Mouse (Mus musculus) lung, embryonic 15.5 days (tissue): ENCODE measurements at regions not wholly inside any gene's neighbourhood (a gene's known extent, or its start where the extent isn't known, plus 50 kb on each side); places are given as distances from the start of the nearest gene placed in this dataset.

Experiments
- ATAC-seq: fragments of 200-750 bp; cut with Nextera tagmentation; 2 replicates; pipeline ENCODE4 v1.8.0; 2017; ENCODE audit warnings: moderate number of reproducible peaks, borderline replicate concordance; ENCODE audit not compliant: low FRiP score, low TSS enrichment; ENCODE audit errors: extremely low read depth
- H3K27ac ChIP-seq: fragments of 300-500 bp; sonication (generic); 2 replicates; pipeline ENCODE4 v1.5.1; 2015; ENCODE audit warnings: moderate library complexity, mild to moderate bottlenecking, inconsistent platforms
- H3K27me3 ChIP-seq: fragments of 300-500 bp; sonication (generic); 2 replicates; pipeline ENCODE4 v1.6.1; 2015; ENCODE audit warnings: inconsistent platforms
- H3K36me3 ChIP-seq: fragments of 300-500 bp; sonication (generic); 2 replicates; pipeline ENCODE4 v1.6.1; 2015; ENCODE audit warnings: inconsistent platforms
- H3K4me1 ChIP-seq: fragments of 300-500 bp; sonication (generic); 2 replicates; pipeline ENCODE4 v1.6.1; 2015; ENCODE audit warnings: inconsistent platforms
- H3K4me2 ChIP-seq: fragments of 300-500 bp; sonication (generic); 2 replicates; pipeline ENCODE4 v1.6.1; 2015; ENCODE audit warnings: inconsistent platforms, mild to moderate bottlenecking, moderate library complexity
- H3K4me3 ChIP-seq: fragments of 300-500 bp; sonication (generic); 2 replicates; pipeline ENCODE4 v1.5.1; 2015; ENCODE audit warnings: mild to moderate bottlenecking, inconsistent platforms
- H3K9ac ChIP-seq: fragments of 300-500 bp; sonication (generic); 2 replicates; pipeline ENCODE4 v1.6.1; 2015; ENCODE audit warnings: inconsistent platforms
- H3K9me3 ChIP-seq: fragments of 300-500 bp; sonication (generic); 2 replicates; pipeline ENCODE4 v1.6.1; 2016; ENCODE audit warnings: inconsistent platforms
- WGBS: fragments of 180-500 bp; shearing (Covaris S2); methylation state at CpG from one replicate; pipeline ENCODE4 v1.1.7; 2015; 5-methylcytosine and 5-hydroxymethylcytosine counted together

DNA sequence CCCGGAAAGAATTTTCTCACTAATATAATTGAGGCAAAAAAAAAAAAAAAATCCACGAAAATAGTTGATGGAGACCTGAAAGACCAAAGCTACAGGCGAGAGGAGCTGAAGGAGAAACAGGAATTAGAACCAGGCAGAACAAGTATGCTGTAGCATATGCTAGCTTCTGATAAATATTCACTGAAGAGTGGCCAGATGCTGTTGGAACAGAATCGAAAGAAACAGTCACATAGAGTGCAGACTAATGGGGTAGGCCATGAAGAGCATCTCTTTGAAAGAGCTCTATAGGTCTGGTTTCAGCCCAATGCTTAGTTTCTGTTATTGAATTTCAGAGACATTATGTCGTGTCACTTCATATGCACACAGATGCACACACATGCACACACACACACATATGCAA lies 386.3 kb upstream of the Slc30a5 start:
- no peak overlapping the region for H3K4me3 ChIP-seq
- H3K27me3 ChIP-seq: no peaks in the 10 kb centered on the region
- WGBS: 83% methylated on average over 5 of the region's 5 CpGs
- no peak overlapping the region for H3K27ac ChIP-seq
- H3K9me3 ChIP-seq: no peaks in the 10 kb centered on the region
- peaks cover 19% of the 10 kb centered on the region for H3K4me1 ChIP-seq
- ATAC-seq: no peak
- H3K9ac ChIP-seq: no peak overlapping the region
- H3K4me2 ChIP-seq: no peak overlapping the region
- H3K36me3 ChIP-seq: no peaks in the 10 kb centered on the region

- no peak overlapping the region for H3K4me3 ChIP-seq
- H3K9ac ChIP-seq: no peak overlapping the region
- H3K4me1 ChIP-seq: peaks cover 35% of the 10 kb centered on the region
- WGBS: 44% methylated on average over 8 of the region's 8 CpGs
- no peak overlapping the region for H3K4me2 ChIP-seq
- no peaks in the 10 kb centered on the region for H3K36me3 ChIP-seq
- H3K9me3 ChIP-seq: no peaks in the 10 kb centered on the region
- peak overlapping the region; percentile 51; the same call in 1 of the 2 replicates for H3K27ac ChIP-seq
- no peaks in the 10 kb centered on the region for H3K27me3 ChIP-seq
- no peak; the same call in 1 of the 2 replicates for ATAC-seq
Measured at GRCm38 (mm10) chr13:101216897-101217480, 383.8 kb upstream of the Slc30a5 start.

GRCm38 (mm10) chr13:101216421-101216820 lies 383.2 kb upstream of the Slc30a5 start:
- Histone ChIP-seq H3K36me3 (no peaks in the 10 kb centered on the region), H3K4me1 (peaks cover 35% of the 10 kb centered on the region), H3K27ac (peak overlapping the region; percentile 51), H3K4me2 (no peak overlapping the region), H3K4me3 (no peak overlapping the region), H3K9ac (no peak overlapping the region), H3K9me3 (no peaks in the 10 kb centered on the region), H3K27me3 (no peaks in the 10 kb centered on the region)
- no peak for ATAC-seq
- WGBS: 59% methylated on average over 4 of the region's 4 CpGs

- WGBS: 41% methylated on average over 11 of the region's 11 CpGs
- H3K27me3 ChIP-seq: no peaks in the 10 kb centered on the region
- H3K4me3 ChIP-seq: no peak overlapping the region
- no peak for ATAC-seq
- H3K4me1 ChIP-seq: peaks cover 35% of the 10 kb centered on the region
- peak overlapping the region; percentile 25; the same call in 1 of the 2 replicates for H3K4me2 ChIP-seq
- H3K27ac ChIP-seq: peak overlapping the region; percentile 51
- no peaks in the 10 kb centered on the region for H3K9me3 ChIP-seq
- no peaks in the 10 kb centered on the region for H3K36me3 ChIP-seq
- no peak overlapping the region for H3K9ac ChIP-seq
Measured at GRCm38 (mm10) chr13:101215792-101216221, 382.6 kb upstream of the Slc30a5 start.

DNA sequence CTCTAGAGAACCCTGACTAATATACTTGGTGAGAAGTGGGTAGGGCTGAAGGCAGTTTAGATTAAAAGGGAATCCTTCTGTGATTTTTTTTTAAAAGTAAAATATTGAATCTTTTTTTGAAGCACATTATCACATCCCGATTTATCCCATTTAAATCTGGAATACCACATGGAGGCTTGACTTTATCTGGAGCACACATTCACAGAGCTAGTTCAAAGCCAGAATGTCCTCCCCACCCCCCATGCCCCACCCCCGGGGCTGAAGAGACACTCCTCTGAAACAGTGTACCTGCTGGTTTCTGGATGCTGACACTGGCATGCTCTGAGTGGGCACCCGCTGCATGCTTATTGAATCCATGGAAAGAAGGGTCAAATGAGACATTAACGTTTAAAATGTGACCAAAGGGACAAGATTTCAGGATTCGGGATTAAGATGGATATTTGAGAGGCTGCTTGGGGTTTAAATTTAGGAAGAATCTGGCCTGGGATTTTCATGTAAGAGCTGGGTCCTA lies 382.0 kb upstream of the Slc30a5 start:
- H3K9ac ChIP-seq: no peak overlapping the region
- no peak for ATAC-seq
- peak overlapping the region; percentile 51 for H3K27ac ChIP-seq
- no peaks in the 10 kb centered on the region for H3K36me3 ChIP-seq
- H3K4me3 ChIP-seq: no peak overlapping the region
- H3K4me1 ChIP-seq: peaks cover 35% of the 10 kb centered on the region
- no peaks in the 10 kb centered on the region for H3K27me3 ChIP-seq
- peak overlapping the region; percentile 25; the same call in 1 of the 2 replicates for H3K4me2 ChIP-seq
- H3K9me3 ChIP-seq: no peaks in the 10 kb centered on the region
- WGBS: 68% methylated on average over 5 of the region's 5 CpGs

GRCm38 (mm10) chr13:101214094-101214493 lies 380.9 kb upstream of the Slc30a5 start:
- Histone ChIP-seq H3K9ac (no peak overlapping the region), H3K4me3 (no peak overlapping the region), H3K4me2 (no peak overlapping the region), H3K36me3 (no peaks in the 10 kb centered on the region), H3K4me1 (peaks cover 35% of the 10 kb centered on the region), H3K9me3 (no peaks in the 10 kb centered on the region), H3K27ac (no peak overlapping the region), H3K27me3 (no peaks in the 10 kb centered on the region)
- no peak for ATAC-seq
- WGBS: 46% methylated on average over 2 of the region's 2 CpGs

DNA sequence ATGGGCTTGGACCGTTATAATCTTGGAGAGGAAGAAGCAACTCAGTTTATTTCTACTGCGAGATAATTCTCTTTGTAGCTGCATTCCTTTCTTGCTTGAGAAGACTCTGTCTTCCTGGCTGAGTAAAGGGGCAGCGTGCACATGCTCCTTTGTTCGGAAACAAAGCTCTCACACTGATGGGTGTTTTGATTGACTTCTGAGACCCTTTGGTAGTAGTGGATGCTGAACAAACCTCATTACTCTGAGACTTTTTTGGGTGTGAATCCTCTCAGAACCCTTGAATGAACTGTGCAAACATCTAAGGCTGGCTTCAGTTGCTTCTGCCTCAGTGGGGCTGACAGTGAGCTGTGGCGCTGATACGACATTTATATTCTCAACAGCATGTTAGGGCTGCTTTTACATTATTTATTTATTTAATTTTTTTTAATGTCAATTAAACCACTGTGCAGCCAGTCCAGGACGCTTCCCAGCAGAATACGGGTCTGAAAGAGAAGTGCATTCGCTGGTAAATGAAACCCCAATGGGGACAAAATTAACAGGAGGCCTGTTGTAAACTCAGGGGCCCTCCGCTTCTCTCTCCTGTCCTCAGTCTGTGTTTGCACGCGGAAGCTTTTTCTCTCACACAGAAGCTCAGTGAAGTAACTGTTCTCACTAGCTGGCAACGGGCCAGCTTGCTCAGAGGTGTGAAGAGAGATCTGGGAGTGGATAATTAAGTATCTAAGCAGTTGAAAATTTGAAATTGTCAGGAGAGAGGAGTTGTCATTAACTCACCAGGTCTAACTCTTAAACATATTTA lies 380.1 kb upstream of the Slc30a5 start:
- Histone ChIP-seq H3K27ac (no peak overlapping the region), H3K9ac (no peak overlapping the region), H3K4me3 (no peak overlapping the region), H3K4me2 (no peak overlapping the region), H3K4me1 (peaks cover 35% of the 10 kb centered on the region), H3K36me3 (no peaks in the 10 kb centered on the region), H3K9me3 (no peaks in the 10 kb centered on the region), H3K27me3 (no peaks in the 10 kb centered on the region)
- 28% methylated on average over 13 of the region's 13 CpGs for WGBS
- no peak for ATAC-seq

GRCm38 (mm10) chr13:101212341-101212895 lies 379.2 kb upstream of the Slc30a5 start:
- Histone ChIP-seq H3K9me3 (no peaks in the 10 kb centered on the region), H3K4me2 (no peak overlapping the region), H3K27me3 (no peaks in the 10 kb centered on the region), H3K27ac (no peak overlapping the region), H3K4me1 (peaks cover 32% of the 10 kb centered on the region), H3K9ac (no peak overlapping the region), H3K36me3 (no peaks in the 10 kb centered on the region), H3K4me3 (no peak overlapping the region)
- ATAC-seq: no peak
- WGBS: 57% methylated on average over 5 of the region's 5 CpGs

- whole genome bisulfite sequencing: 81% methylated on average over 9 of the region's 9 CpGs
- Histone ChIP-seq H3K4me3 (no peak overlapping the region), H3K4me2 (no peak overlapping the region), H3K4me1 (0 out of 2 replicates have a peak, but pooled peaks cover 10% of the 10 kb centered on the region), H3K27me3 (no peaks in the 10 kb centered on the region), H3K9me3 (no peaks in the 10 kb centered on the region), H3K27ac (no peak overlapping the region), H3K36me3 (no peaks in the 10 kb centered on the region), H3K9ac (no peak overlapping the region)
- ATAC-seq: no peak
Measured at GRCm38 (mm10) chr13:101208788-101209187, 375.6 kb upstream of the Slc30a5 start.

DNA sequence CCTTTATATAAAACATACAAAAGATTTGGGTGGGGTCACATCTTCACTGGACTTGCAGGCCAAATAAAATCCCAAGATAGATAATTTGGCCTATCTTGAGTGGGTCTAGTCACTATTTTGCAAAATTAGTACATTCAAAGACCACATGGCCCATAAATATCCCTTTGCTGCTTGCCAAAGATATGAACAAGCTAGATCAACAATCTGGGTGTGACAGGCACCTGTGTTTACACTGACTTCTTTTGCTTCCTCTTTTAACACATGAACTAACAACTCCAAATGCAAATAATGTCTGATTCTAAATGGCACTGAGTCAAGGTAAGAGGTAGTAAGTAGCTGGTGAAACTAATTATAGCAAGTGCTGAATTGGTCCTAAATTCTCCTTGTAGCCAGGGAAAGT lies 370.2 kb upstream of the Slc30a5 start:
- no peak overlapping the region for H3K27ac ChIP-seq
- H3K4me1 ChIP-seq: no peaks in the 10 kb centered on the region
- no peaks in the 10 kb centered on the region for H3K9me3 ChIP-seq
- no peak overlapping the region for H3K9ac ChIP-seq
- H3K27me3 ChIP-seq: no peaks in the 10 kb centered on the region
- ATAC-seq: no peak
- no peak overlapping the region for H3K4me3 ChIP-seq
- no peaks in the 10 kb centered on the region for H3K36me3 ChIP-seq
- H3K4me2 ChIP-seq: no peak overlapping the region

DNA sequence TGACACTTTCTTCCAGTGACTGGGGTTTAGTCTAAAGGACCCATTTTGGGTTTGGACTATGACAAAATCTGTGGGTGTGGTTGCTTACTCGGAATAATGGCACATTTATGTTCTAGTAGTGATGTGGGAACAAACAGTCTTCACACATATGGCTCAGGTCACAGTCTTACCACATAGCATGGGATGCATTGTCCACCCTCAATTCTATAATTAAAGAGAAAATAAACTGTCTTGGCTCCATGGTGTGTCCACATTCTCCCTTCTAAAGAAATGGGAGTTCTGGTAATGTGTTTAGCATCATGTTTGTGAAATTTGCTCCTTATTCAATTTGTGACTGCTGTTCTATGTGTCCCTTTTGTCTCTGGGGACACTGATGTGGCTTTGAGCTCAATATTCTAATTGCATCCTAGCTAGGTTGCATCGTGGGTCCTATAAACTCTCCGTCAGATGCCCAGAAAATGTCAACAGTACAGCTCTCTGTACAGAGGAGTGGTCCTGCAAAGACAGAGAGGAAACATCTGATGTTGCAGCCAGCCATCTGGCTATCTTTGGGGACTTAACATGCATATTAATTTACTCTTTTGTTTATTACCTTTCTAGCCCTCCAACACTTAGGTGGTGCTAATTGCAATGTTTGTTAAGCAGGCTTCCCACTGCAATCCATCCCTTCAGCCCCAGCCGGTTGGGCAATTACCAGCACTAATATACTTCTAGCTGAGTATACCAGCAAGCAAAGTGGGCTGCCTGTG lies 369.5 kb upstream of the Slc30a5 start:
- WGBS: 61% methylated on average over 4 of the region's 4 CpGs
- no peak overlapping the region for H3K9ac ChIP-seq

More for the DNA sequence above, 369.5 kb upstream of the Slc30a5 start:
- no peak overlapping the region for H3K4me2 ChIP-seq
- H3K27me3 ChIP-seq: no peaks in the 10 kb centered on the region
- no peaks in the 10 kb centered on the region for H3K4me1 ChIP-seq
- no peak for ATAC-seq
- no peak overlapping the region for H3K4me3 ChIP-seq
- H3K36me3 ChIP-seq: no peaks in the 10 kb centered on the region
- H3K27ac ChIP-seq: no peak overlapping the region
- no peaks in the 10 kb centered on the region for H3K9me3 ChIP-seq
